Mouse (Mus musculus) liver, embryonic 12.5 days (tissue): ENCODE measurements around the gene 5430403G16Rik. TPM values are rescaled to one million over a fixed set of nuclear protein-coding genes. Genes with fewer than 3 reads are reported as not detected.
A peak's percentile ranks its signal among the peaks of the same experiment; 100 is the strongest.
"Not testable (repeated sequence)": the region's sequence is repeated elsewhere in the genome, so short reads cannot be mapped to it uniquely, and the experiment has no call there.

Experiments
- ATAC-seq: fragments of 200-750 bp; cut with Nextera tagmentation; 2 replicates; pipeline ENCODE4 v1.8.0; 2017; ENCODE audit warnings: moderate number of reproducible peaks, mild to moderate bottlenecking, moderate library complexity
- H3K27ac ChIP-seq: fragments of 300-500 bp; sonication (generic); 2 replicates; pipeline ENCODE4 v1.5.1; 2016; ENCODE audit warnings: mild to moderate bottlenecking
- H3K27me3 ChIP-seq: fragments of 300-500 bp; sonication (generic); replicated peaks from 2 replicates; pipeline ENCODE4 v1.6.1; 2016; ENCODE audit warnings: mild to moderate bottlenecking, moderate library complexity
- H3K36me3 ChIP-seq: fragments of 300-500 bp; sonication (generic); 2 replicates; pipeline ENCODE4 v1.6.1; 2016; ENCODE audit warnings: mild to moderate bottlenecking, moderate library complexity
- H3K4me1 ChIP-seq: fragments of 300-500 bp; sonication (generic); 2 replicates; pipeline ENCODE4 v1.6.1; 2016
- H3K4me2 ChIP-seq: fragments of 300-500 bp; sonication (generic); 2 replicates; pipeline ENCODE4 v1.6.1; 2016; ENCODE audit warnings: mild to moderate bottlenecking, moderate library complexity
- H3K4me3 ChIP-seq: fragments of 300-500 bp; sonication (generic); 2 replicates; pipeline ENCODE4 v1.5.1; 2016; ENCODE audit warnings: mild to moderate bottlenecking, moderate library complexity
- H3K9ac ChIP-seq: fragments of 300-500 bp; sonication (generic); 2 replicates; pipeline ENCODE4 v1.6.1; 2016; ENCODE audit warnings: mild to moderate bottlenecking, moderate library complexity
- H3K9me3 ChIP-seq: fragments of 300-500 bp; sonication (generic); replicated peaks from 2 replicates; pipeline ENCODE4 v1.6.1; 2016; ENCODE audit warnings: mild to moderate bottlenecking, moderate library complexity
- WGBS: fragments of 180-500 bp; shearing (Covaris S2); methylation state at CpG from one replicate; pipeline ENCODE4 v1.1.7; 2016; ENCODE audit not compliant: insufficient replicate concordance; 5-methylcytosine and 5-hydroxymethylcytosine counted together
- polyA plus RNA-seq: library from polyadenylated mRNA; unstranded; fragments of >200 nt; fragmentation: Nextera tagmentation; extraction: Ambion mirVana; gene quantifications from 2 replicates; pipeline ENCODE4 v1.2.1, GENCODE M21; 2016

The 5430403G16Rik gene
- polyA plus RNA-seq = 0.97 and 1.2 TPM in 2 replicates

- H3K4me2 ChIP-seq = peak within 1 kb of the TSS; percentile 77
- not testable (repeated sequence) for H3K27me3 ChIP-seq, H3K4me1 ChIP-seq, H3K36me3 ChIP-seq, H3K9me3 ChIP-seq
- peak within 1 kb of the TSS; percentile 68 for H3K4me3 ChIP-seq
- under 1% methylated on average over 26 of the region's 26 CpGs for WGBS
- peak; percentile 98 for ATAC-seq
- peak within 1 kb of the TSS; percentile 65; the same call in 1 of the 2 replicates for H3K27ac ChIP-seq
- peak within 1 kb of the TSS; percentile 73 for H3K9ac ChIP-seq
Observed at GRCm38 (mm10) chr5:109690537-109691201, at the start of gene 5430403G16Rik. TSS of gene 5430403G16Rik (minus strand) at chr5:109691041.

GRCm38 (mm10) chr5:109717341-109717740 is 26.5 kb upstream of the 5430403G16Rik start:
- H3K4me1 ChIP-seq, H3K9ac ChIP-seq, H3K36me3 ChIP-seq, ATAC-seq, H3K27ac ChIP-seq, H3K9me3 ChIP-seq, H3K4me3 ChIP-seq, H3K4me2 ChIP-seq, H3K27me3 ChIP-seq: not testable (repeated sequence)
- WGBS = 48% methylated on average over 3 of the region's 3 CpGs

DNA sequence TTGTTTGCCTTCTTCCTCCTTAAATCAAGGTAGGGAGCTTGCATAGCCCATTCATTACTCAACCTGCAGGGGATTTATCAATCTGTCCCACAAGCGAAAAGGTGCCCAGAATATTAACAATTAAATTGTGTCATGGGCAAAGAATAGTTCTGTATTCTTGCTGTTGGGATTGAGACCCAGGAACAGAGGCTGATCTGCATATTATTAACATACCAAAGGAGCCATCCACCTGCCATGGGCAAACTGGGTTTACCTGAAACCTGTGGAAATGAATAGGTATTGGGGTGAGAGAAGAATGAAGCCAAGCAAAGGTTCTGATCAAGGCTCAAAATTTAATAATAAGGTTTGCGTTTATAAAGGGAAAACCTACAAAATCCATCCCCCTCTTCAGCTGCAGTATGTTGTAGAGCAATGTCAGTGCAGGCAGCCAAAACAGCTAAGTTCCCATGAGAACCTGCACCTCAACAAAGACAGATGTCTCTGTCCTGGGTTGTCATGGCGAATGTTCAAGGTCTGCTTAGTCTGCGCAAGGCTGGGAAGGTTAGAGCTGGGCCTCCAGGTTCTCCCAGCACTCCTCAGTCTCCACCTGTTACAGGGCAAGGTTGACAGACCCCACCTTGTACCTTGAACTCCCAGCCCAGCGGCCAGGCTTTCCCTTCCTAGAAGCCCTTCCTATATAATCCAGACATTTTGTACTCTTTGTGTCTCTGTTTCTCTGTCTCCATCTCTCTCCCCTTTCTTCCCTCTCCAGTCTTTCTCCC is 544 bp upstream of the 5430403G16Rik start:
- not testable (repeated sequence) for ATAC-seq, H3K36me3 ChIP-seq, H3K9me3 ChIP-seq, H3K4me1 ChIP-seq, H3K9ac ChIP-seq, H3K27me3 ChIP-seq, H3K27ac ChIP-seq
- Histone ChIP-seq H3K4me2 (peak overlapping the region; percentile 77), H3K4me3 (peak overlapping the region; percentile 68)
- WGBS = 61% methylated on average over 5 of the region's 5 CpGs

GRCm38 (mm10) chr5:109682921-109683320 is 7.9 kb downstream of the 5430403G16Rik start:
- Histone ChIP-seq H3K9ac (no peak overlapping the region), H3K4me1 (no peaks in the 10 kb centered on the region), H3K4me3 (no peak overlapping the region), H3K9me3 (0 out of 2 replicates have a peak, but pooled peaks cover 18% of the 10 kb centered on the region), H3K27ac (no peak overlapping the region), H3K36me3 (no peaks in the 10 kb centered on the region; the same call in 1 of the 2 replicates), H3K4me2 (no peak overlapping the region), H3K27me3 (no peaks in the 10 kb centered on the region)
- 62% methylated on average over 4 of the region's 4 CpGs for WGBS
- ATAC-seq = no peak

Other genes with a start within 250 kb of the 5430403G16Rik start
- 7.2 and 7.6 TPM in 2 replicates for gene Crlf2, start 132.0 kb downstream of the 5430403G16Rik start, polyA plus RNA-seq
- 4.7 and 5.5 TPM in 2 replicates for gene 4930522L14Rik, start 60.8 kb upstream of the 5430403G16Rik start, polyA plus RNA-seq
- 0.26 and 0.42 TPM in 2 replicates for gene Gm15446, start 232.4 kb upstream of the 5430403G16Rik start, polyA plus RNA-seq